Mouse (Mus musculus): ENCODE data around the gene 2210010C04Rik. TPM values are rescaled to one million over a fixed set of nuclear protein-coding genes. Genes with fewer than 3 reads are reported as not detected.

Gene 2210010C04Rik
- 0.63 TPM for polyA plus RNA-seq (2014; fragmentation: Illumina TruSeq; extraction: RNeasy Lipid Tissue Mini Kit (QIAGEN cat#74804))

GRCm38 (mm10) chr6:41035409-41035808, at the start of gene 2210010C04Rik:
TSS of gene 2210010C04Rik (minus strand) at chr6:41035509.

DNA sequence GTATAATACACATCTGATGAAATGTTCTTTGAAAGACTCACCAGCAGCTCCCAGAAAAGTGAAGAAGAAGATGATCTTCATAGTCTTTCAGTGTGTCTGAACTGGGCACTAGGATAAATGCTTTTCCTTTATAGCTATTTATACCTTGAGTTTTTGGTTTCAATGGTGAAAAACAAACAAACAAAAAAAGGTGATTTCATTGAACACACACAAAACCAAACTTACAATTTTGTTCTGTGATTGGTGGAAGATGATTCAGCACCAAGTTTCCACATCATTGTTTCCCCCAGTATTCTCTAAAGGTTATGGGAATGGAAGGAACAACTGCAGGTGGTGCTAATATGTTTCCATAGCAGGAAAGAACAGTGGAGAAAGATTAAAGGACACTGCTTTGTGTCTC, 35.9 kb downstream of the 2210010C04Rik start, which contains the start of gene Gm2663:
Gene Gm2663, minus strand, starts transcription at position 101 of the 400 bp plus-strand sequence.

Other genes starting within 250 kb of the 2210010C04Rik start
- gene Moxd2, start 148.0 kb downstream of the 2210010C04Rik start, polyA plus RNA-seq (2014; fragmentation: Illumina TruSeq; extraction: RNeasy Lipid Tissue Mini Kit (QIAGEN cat#74804)) = not detected
- not detected for gene Prss58, start 135.1 kb downstream of the 2210010C04Rik start, polyA plus RNA-seq (2014; fragmentation: Illumina TruSeq; extraction: RNeasy Lipid Tissue Mini Kit (QIAGEN cat#74804))
- not detected for gene 1700074P13Rik, start 95.0 kb downstream of the 2210010C04Rik start, polyA plus RNA-seq (2014; fragmentation: Illumina TruSeq; extraction: RNeasy Lipid Tissue Mini Kit (QIAGEN cat#74804))
- not detected for gene Gm4744, start 83.6 kb downstream of the 2210010C04Rik start, polyA plus RNA-seq (2014; fragmentation: Illumina TruSeq; extraction: RNeasy Lipid Tissue Mini Kit (QIAGEN cat#74804))
- not detected for gene 1810009J06Rik, start 70.8 kb downstream of the 2210010C04Rik start, polyA plus RNA-seq (2014; fragmentation: Illumina TruSeq; extraction: RNeasy Lipid Tissue Mini Kit (QIAGEN cat#74804))
- gene Gm2663, start 36.0 kb downstream of the 2210010C04Rik start, polyA plus RNA-seq (2014; fragmentation: Illumina TruSeq; extraction: RNeasy Lipid Tissue Mini Kit (QIAGEN cat#74804)) = not detected

Data from ovary, adult 10 weeks (tissue).